Mouse (Mus musculus) megakaryocyte-erythroid progenitor cell, adult 5 weeks (primary cell): ENCODE measurements around the gene Hnrnpd. TPM values are rescaled to one million over a fixed set of nuclear protein-coding genes. Genes with fewer than 3 reads are reported as not detected.

Experiments
- polyA plus RNA-seq: library from polyadenylated mRNA; stranded (reverse); fragments of >175 nt; gene quantifications from 2 replicates; pipeline ENCODE4 v1.2.3, GENCODE M21; 2012

The Hnrnpd gene
- polyA plus RNA-seq: 326 and 488 TPM in 2 replicates

DNA sequence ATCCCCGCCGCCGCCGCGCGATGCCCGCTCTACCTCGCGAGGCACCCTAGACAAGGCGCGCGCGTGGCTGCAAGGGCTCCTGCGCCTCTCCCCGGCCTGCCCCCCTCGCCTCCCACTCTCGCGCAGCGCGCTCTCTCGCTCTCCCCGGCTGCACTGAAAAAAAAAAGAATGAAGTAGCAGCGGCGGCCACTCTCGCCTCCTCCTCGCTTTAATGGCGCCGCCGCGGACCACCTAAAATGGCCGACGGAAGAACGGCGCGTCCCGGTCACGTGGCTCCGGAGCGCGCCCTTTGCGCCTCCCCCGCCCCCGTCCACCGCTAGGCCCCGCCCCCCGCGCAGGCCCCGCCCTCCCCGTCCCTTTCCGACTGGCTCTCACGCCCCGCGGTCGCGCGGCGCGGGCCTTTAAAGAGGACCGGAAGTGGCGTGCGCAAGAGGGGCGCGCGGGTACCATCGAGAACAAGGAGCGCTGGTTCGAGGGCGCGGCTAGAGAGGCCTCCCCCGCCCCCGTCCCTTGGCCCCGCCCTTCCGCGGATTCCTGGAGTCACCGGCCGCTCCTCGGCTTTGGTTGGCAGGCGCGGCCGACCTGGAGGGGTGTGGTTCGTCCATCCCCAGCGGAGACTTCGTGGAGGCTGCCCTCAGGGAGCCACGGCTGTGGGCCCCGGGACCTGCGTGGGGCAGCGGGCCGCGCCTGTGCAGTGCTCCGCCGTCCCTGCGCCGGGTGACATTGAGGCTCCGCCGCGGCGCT is at the start of gene Hnrnpd, which contains the start of gene 4930524J08Rik:
TSS of gene Hnrnpd (minus strand) at position 240 of the 744 bp plus-strand sequence.
TSS of gene 4930524J08Rik (plus strand) at position 363 of the 744 bp plus-strand sequence.

DNA sequence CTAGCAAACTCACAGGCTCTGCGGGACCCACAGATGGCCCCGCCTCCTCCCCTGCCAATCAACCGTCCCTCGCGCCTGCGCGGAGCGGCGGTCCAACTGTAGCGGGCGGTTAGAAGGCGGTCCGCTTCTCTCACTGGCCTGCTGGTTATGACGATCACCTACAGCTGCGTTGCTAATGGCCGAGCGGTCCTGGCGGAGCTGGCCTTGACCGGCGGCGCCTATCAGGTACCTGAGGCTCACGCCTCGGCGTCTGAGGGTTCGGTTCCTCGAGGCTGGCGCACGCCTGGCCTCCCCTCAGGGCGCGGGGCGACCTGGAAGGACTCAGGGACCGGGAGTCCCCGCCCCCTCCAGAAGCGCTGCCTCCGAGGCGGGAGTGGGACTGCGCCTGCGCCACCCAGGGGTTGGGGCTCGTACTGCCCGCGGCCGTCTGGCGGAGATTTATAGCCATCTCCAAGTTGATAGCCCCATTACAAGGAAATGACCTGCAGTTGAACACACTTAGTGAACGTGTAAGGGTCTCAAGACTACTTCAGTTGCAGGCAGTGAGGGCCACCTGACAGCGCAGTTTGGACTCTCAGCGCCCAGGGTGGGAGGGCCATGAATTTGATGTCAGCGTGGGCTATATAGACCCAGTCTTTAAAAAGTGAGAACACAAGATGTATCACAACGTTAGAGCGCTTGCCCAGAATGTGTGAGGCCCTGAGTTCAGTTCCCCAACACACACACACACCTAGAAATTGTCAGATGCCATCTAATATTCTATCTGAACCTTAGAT is 72.4 kb downstream of the Hnrnpd start, which contains the start of gene Vamp9:
TSS of gene Vamp9 (plus strand) at position 74 of the 776 bp plus-strand sequence.

Other genes with a start within 250 kb of the Hnrnpd start
- 6.2 and 10.2 TPM in 2 replicates for gene Rasgef1b, start 249.9 kb downstream of the Hnrnpd start, polyA plus RNA-seq
- not detected in 2 replicates for gene Vamp9, start 72.7 kb downstream of the Hnrnpd start, polyA plus RNA-seq
- 12.0 and 14.1 TPM in 2 replicates for gene 4930524J08Rik, start 123 bp upstream of the Hnrnpd start, polyA plus RNA-seq
- gene Hnrnpdl, start 60.7 kb upstream of the Hnrnpd start, polyA plus RNA-seq: 209 and 316 TPM in 2 replicates
- 63.6 and 67.3 TPM in 2 replicates for gene Enoph1, start 61.0 kb upstream of the Hnrnpd start, polyA plus RNA-seq
- 0.02 and 0.03 TPM in 2 replicates for gene Tmem150c, start 180.9 kb upstream of the Hnrnpd start, polyA plus RNA-seq